Mouse (Mus musculus) hindbrain, embryonic 16.5 days (tissue): ENCODE measurements around the gene Polr3g. TPM values are rescaled to one million over a fixed set of nuclear protein-coding genes. Genes with fewer than 3 reads are reported as not detected.

Experiments
- ATAC-seq: fragments of 200-750 bp; cut with Nextera tagmentation; 2 replicates; pipeline ENCODE4 v1.8.0; 2017; ENCODE audit warnings: moderate TSS enrichment, moderate library complexity
- H3K27ac ChIP-seq: fragments of 300-500 bp; sonication (generic); 2 replicates; pipeline ENCODE4 v1.5.1; 2014; ENCODE audit warnings: low read depth, mild to moderate bottlenecking, control low read depth, low read length, moderate library complexity
- H3K27me3 ChIP-seq: fragments of 300-500 bp; sonication (generic); replicated peaks from 2 replicates; pipeline ENCODE4 v1.6.1; 2014; ENCODE audit warnings: low read length; ENCODE audit not compliant: control insufficient read depth, insufficient read depth
- H3K36me3 ChIP-seq: fragments of 300-500 bp; sonication (generic); 2 replicates; pipeline ENCODE4 v1.6.1; 2014; ENCODE audit warnings: mild to moderate bottlenecking, low read length, moderate library complexity, mixed read lengths; ENCODE audit not compliant: control insufficient read depth, insufficient read depth
- H3K4me1 ChIP-seq: fragments of 300-500 bp; sonication (generic); 2 replicates; pipeline ENCODE4 v1.6.1; 2014; ENCODE audit warnings: low read depth, low read length; ENCODE audit not compliant: control insufficient read depth, insufficient read depth
- H3K4me2 ChIP-seq: fragments of 300-500 bp; sonication (generic); 2 replicates; pipeline ENCODE4 v1.6.1; 2014; ENCODE audit warnings: mild to moderate bottlenecking, low read length, control low read depth, moderate library complexity
- H3K4me3 ChIP-seq: fragments of 300-500 bp; sonication (generic); 2 replicates; pipeline ENCODE4 v1.5.1; 2014; ENCODE audit warnings: mild to moderate bottlenecking, low read length, control low read depth, moderate library complexity
- H3K9ac ChIP-seq: fragments of 300-500 bp; sonication (generic); 2 replicates; pipeline ENCODE4 v1.6.1; 2014; ENCODE audit warnings: low read depth, mild to moderate bottlenecking, control low read depth, low read length, moderate library complexity
- H3K9me3 ChIP-seq: fragments of 300-500 bp; sonication (generic); 2 replicates; pipeline ENCODE4 v1.6.1; 2014; ENCODE audit warnings: mild to moderate bottlenecking, low read length, moderate library complexity; ENCODE audit not compliant: control insufficient read depth
- WGBS: fragments of 180-500 bp; shearing (Covaris S2); extraction: QIAGEN DNeasy Blood & Tissue Kit; methylation state at CpG from one replicate; pipeline ENCODE4 v1.1.7; 2014; 5-methylcytosine and 5-hydroxymethylcytosine counted together
- polyA plus RNA-seq: library from polyadenylated mRNA; unstranded; fragments of >200 nt; fragmentation: Nextera tagmentation; extraction: Ambion mirVana; gene quantifications from 2 replicates; pipeline ENCODE4 v1.2.1, GENCODE M21; 2015

The Polr3g gene
- polyA plus RNA-seq = 4.9 and 5.5 TPM in 2 replicates

GRCm38 (mm10) chr13:81710775-81711545 is at the start of gene Polr3g, which contains the start of gene Mblac2:
Polr3g (minus strand) TSS chr13:81711013.
Mblac2 (plus strand) TSS chr13:81711341.
- WGBS = under 1% methylated on average over 58 of the region's 61 CpGs
- H3K27me3 ChIP-seq = no peaks in the 10 kb centered on the region
- H3K4me2 ChIP-seq = peak within 1 kb of the TSS; percentile 91
- H3K9ac ChIP-seq = peak within 1 kb of the TSS; percentile 82
- H3K27ac ChIP-seq = peak within 1 kb of the TSS; percentile 92
- peak within 1 kb of the TSS; percentile 70 for H3K4me3 ChIP-seq
- H3K36me3 ChIP-seq = no peaks in the 10 kb centered on the region
- peaks cover 12% of the 10 kb centered on the region for H3K4me1 ChIP-seq
- H3K9me3 ChIP-seq = no peaks in the 10 kb centered on the region
- peak; percentile 96 for ATAC-seq

GRCm38 (mm10) chr13:81760379-81760778 is 49.6 kb upstream of the Polr3g start:
- Histone ChIP-seq H3K4me1 (0 out of 2 replicates have a peak, but pooled peaks cover 2% of the 10 kb centered on the region), H3K27me3 (no peaks in the 10 kb centered on the region), H3K9ac (no peak overlapping the region), H3K27ac (no peak overlapping the region), H3K4me3 (no peak overlapping the region), H3K4me2 (no peak overlapping the region), H3K9me3 (no peaks in the 10 kb centered on the region), H3K36me3 (no peaks in the 10 kb centered on the region)
- 33% methylated on average over 3 of the region's 3 CpGs for WGBS
- peak; percentile 59; the same call in 1 of the 2 replicates for ATAC-seq

GRCm38 (mm10) chr13:81757058-81757660 is 46.3 kb upstream of the Polr3g start:
- H3K4me3 ChIP-seq = no peak overlapping the region
- H3K27me3 ChIP-seq = no peaks in the 10 kb centered on the region
- no peak for ATAC-seq
- no peaks in the 10 kb centered on the region for H3K36me3 ChIP-seq
- 0 out of 2 replicates have a peak, but pooled peaks cover 2% of the 10 kb centered on the region for H3K4me1 ChIP-seq
- no peak overlapping the region for H3K4me2 ChIP-seq
- H3K9me3 ChIP-seq = no peaks in the 10 kb centered on the region
- WGBS = 93% methylated on average over 5 of the region's 5 CpGs
- H3K9ac ChIP-seq = no peak overlapping the region
- no peak overlapping the region for H3K27ac ChIP-seq

GRCm38 (mm10) chr13:81755324-81755723 is 44.5 kb upstream of the Polr3g start:
- 94% methylated on average over 1 of the region's 1 CpGs for WGBS
- Histone ChIP-seq H3K27me3 (no peaks in the 10 kb centered on the region), H3K27ac (no peak overlapping the region), H3K9me3 (no peaks in the 10 kb centered on the region), H3K36me3 (no peaks in the 10 kb centered on the region), H3K4me1 (no peaks in the 10 kb centered on the region), H3K9ac (no peak overlapping the region), H3K4me3 (no peak overlapping the region), H3K4me2 (no peak overlapping the region)
- ATAC-seq = no peak

GRCm38 (mm10) chr13:81754878-81755277 is 44.1 kb upstream of the Polr3g start:
- Histone ChIP-seq H3K4me2 (no peak overlapping the region), H3K9ac (no peak overlapping the region)
- ATAC-seq = no peak

GRCm38 (mm10) chr13:81744092-81744396 is 33.2 kb upstream of the Polr3g start:
- Histone ChIP-seq H3K4me1 (no peaks in the 10 kb centered on the region), H3K9ac (no peak overlapping the region), H3K9me3 (no peaks in the 10 kb centered on the region), H3K4me2 (no peak overlapping the region), H3K36me3 (no peaks in the 10 kb centered on the region), H3K27me3 (no peaks in the 10 kb centered on the region), H3K27ac (no peak overlapping the region), H3K4me3 (no peak overlapping the region)
- ATAC-seq = no peak
- 35% methylated on average over 2 of the region's 2 CpGs for WGBS

More at GRCm38 (mm10) chr13:81754878-81755277, 44.1 kb upstream of the Polr3g start:
- Histone ChIP-seq H3K27ac (no peak overlapping the region), H3K9me3 (no peaks in the 10 kb centered on the region), H3K4me3 (no peak overlapping the region), H3K27me3 (no peaks in the 10 kb centered on the region), H3K4me1 (no peaks in the 10 kb centered on the region), H3K36me3 (no peaks in the 10 kb centered on the region)

GRCm38 (mm10) chr13:81743391-81744091 is 32.7 kb upstream of the Polr3g start:
- ATAC-seq = no peak
- WGBS = 53% methylated on average over 9 of the region's 10 CpGs

GRCm38 (mm10) chr13:81740898-81741297 is 30.1 kb upstream of the Polr3g start:
- H3K27me3 ChIP-seq = no peaks in the 10 kb centered on the region
- H3K36me3 ChIP-seq = no peaks in the 10 kb centered on the region
- H3K9me3 ChIP-seq = no peaks in the 10 kb centered on the region
- no peak overlapping the region for H3K4me2 ChIP-seq
- no peaks in the 10 kb centered on the region for H3K4me1 ChIP-seq
- no peak overlapping the region for H3K9ac ChIP-seq
- no peak for ATAC-seq
- WGBS = 52% methylated on average over 3 of the region's 3 CpGs
- H3K27ac ChIP-seq = no peak overlapping the region
- H3K4me3 ChIP-seq = no peak overlapping the region

More at GRCm38 (mm10) chr13:81743391-81744091, 32.7 kb upstream of the Polr3g start:
- H3K36me3 ChIP-seq = no peaks in the 10 kb centered on the region
- H3K4me2 ChIP-seq = no peak overlapping the region
- H3K4me3 ChIP-seq = no peak overlapping the region
- no peaks in the 10 kb centered on the region for H3K27me3 ChIP-seq
- H3K27ac ChIP-seq = no peak overlapping the region
- no peaks in the 10 kb centered on the region for H3K4me1 ChIP-seq
- no peaks in the 10 kb centered on the region for H3K9me3 ChIP-seq
- no peak overlapping the region for H3K9ac ChIP-seq

- no peak overlapping the region for H3K9ac ChIP-seq
- 86% methylated on average over 5 of the region's 5 CpGs for WGBS
- H3K36me3 ChIP-seq = no peaks in the 10 kb centered on the region
- no peak overlapping the region for H3K27ac ChIP-seq
- no peak overlapping the region for H3K4me3 ChIP-seq
- H3K27me3 ChIP-seq = no peaks in the 10 kb centered on the region
- ATAC-seq = no peak
- no peaks in the 10 kb centered on the region for H3K4me1 ChIP-seq
- H3K4me2 ChIP-seq = no peak overlapping the region
- no peaks in the 10 kb centered on the region for H3K9me3 ChIP-seq
These were observed 25.8 kb upstream of the Polr3g start for GRCm38 (mm10) chr13:81736606-81737005.
